Mouse (Mus musculus) myocyte (in vitro differentiated cells): Measurements from ENCODE around the gene Gm14214. TPM values are rescaled to one million over a fixed set of nuclear protein-coding genes. Genes with fewer than 3 reads are reported as not detected.

Source experiments
- H3K27me3 ChIP-seq: one replicate; pipeline ENCODE4 v1.6.1; 2011; ENCODE audit not compliant: control insufficient read depth, insufficient read depth, insufficient read length
- H3K36me3 ChIP-seq: one replicate; pipeline ENCODE4 v1.6.1; 2011; ENCODE audit not compliant: control insufficient read depth, insufficient read depth
- H3K4me2 ChIP-seq: one replicate; pipeline ENCODE4 v1.6.1; 2011; ENCODE audit warnings: low read depth, control low read depth
- H3K4me3 ChIP-seq: one replicate; pipeline ENCODE4 v1.5.1; 2011; ENCODE audit warnings: mild to moderate bottlenecking, control low read depth, moderate library complexity
- H3K79me2 ChIP-seq: one replicate; pipeline ENCODE4 v1.6.1; 2011; ENCODE audit not compliant: control insufficient read depth, insufficient read depth
- H3ac ChIP-seq: one replicate; pipeline ENCODE4 v1.6.1; 2011; ENCODE audit not compliant: control insufficient read depth, insufficient read length
- CEBPB ChIP-seq: IDR thresholded peaks from 2 replicates; pipeline ENCODE4 v1.6.1; 2011; ENCODE audit warnings: mild to moderate bottlenecking, moderate library complexity; ENCODE audit not compliant: poor library complexity, insufficient read depth, severe bottlenecking
- E2F4 ChIP-seq: IDR thresholded peaks from one replicate; pipeline ENCODE4 v1.6.1; 2011; ENCODE audit warnings: mild to moderate bottlenecking, control low read depth, moderate library complexity; ENCODE audit not compliant: insufficient read depth
- MAX ChIP-seq: IDR thresholded peaks from one replicate; pipeline ENCODE4 v1.6.1; 2011; ENCODE audit warnings: low read depth, mild to moderate bottlenecking, control low read depth
- MYOD1 ChIP-seq, 3 experiments: IDR thresholded peaks; one replicate each; pipeline ENCODE4 v1.6.1; 2011; ENCODE audit warnings: control low read depth in 2 of 3, low read depth in 2 of 3, mild to moderate bottlenecking in 2 of 3, moderate library complexity in 1 of 3; ENCODE audit not compliant: insufficient read length in 2 of 3, control insufficient read depth in 1 of 3
- MYOG ChIP-seq, 3 experiments: IDR thresholded peaks; one replicate each; pipeline ENCODE4 v1.6.1; 2011; ENCODE audit warnings: control low read depth in 2 of 3, low read depth in 2 of 3, mild to moderate bottlenecking in 2 of 3; ENCODE audit not compliant: insufficient read length in 2 of 3, control insufficient read depth in 1 of 3, insufficient read depth in 1 of 3
- POLR2A ChIP-seq: IDR thresholded peaks from one replicate; pipeline ENCODE4 v1.6.1; 2011; ENCODE audit warnings: low read depth, mild to moderate bottlenecking, control low read depth, moderate library complexity; ENCODE audit not compliant: insufficient read length
- POLR2AphosphoS2 ChIP-seq: IDR thresholded peaks from one replicate; pipeline ENCODE4 v1.6.1; 2011; ENCODE audit warnings: low read depth, control low read depth; ENCODE audit not compliant: insufficient read length
- REST ChIP-seq: IDR thresholded peaks from one replicate; pipeline ENCODE4 v1.6.1; 2011; ENCODE audit warnings: mild to moderate bottlenecking, control low read depth, moderate library complexity; ENCODE audit not compliant: insufficient read depth, insufficient read length
- SRF ChIP-seq: IDR thresholded peaks from one replicate; pipeline ENCODE4 v1.6.1; 2011; ENCODE audit warnings: low read depth; ENCODE audit not compliant: control insufficient read depth, insufficient read length
- TCF12 ChIP-seq: IDR thresholded peaks from one replicate; pipeline ENCODE4 v1.6.1; 2011; ENCODE audit warnings: mild to moderate bottlenecking, control low read depth; ENCODE audit not compliant: poor library complexity, insufficient read depth, severe bottlenecking
- TCF3 ChIP-seq: IDR thresholded peaks from one replicate; pipeline ENCODE4 v1.6.1; 2011; ENCODE audit warnings: low read depth, control low read depth; ENCODE audit not compliant: insufficient read length
- USF1 ChIP-seq: IDR thresholded peaks from one replicate; pipeline ENCODE4 v1.6.1; 2011; ENCODE audit warnings: low read depth, mild to moderate bottlenecking, control low read depth, moderate library complexity
- polyA plus RNA-seq: library from polyadenylated mRNA; unstranded; fragments of >200 nt; fragmentation: generic; extraction: Trizol; gene quantifications from one replicate; pipeline ENCODE4 v1.2.1, GENCODE M21; 2012; ENCODE audit warnings: missing spikeins

Gene Gm14214
- polyA plus RNA-seq, 1 experiment = not detected

DNA sequence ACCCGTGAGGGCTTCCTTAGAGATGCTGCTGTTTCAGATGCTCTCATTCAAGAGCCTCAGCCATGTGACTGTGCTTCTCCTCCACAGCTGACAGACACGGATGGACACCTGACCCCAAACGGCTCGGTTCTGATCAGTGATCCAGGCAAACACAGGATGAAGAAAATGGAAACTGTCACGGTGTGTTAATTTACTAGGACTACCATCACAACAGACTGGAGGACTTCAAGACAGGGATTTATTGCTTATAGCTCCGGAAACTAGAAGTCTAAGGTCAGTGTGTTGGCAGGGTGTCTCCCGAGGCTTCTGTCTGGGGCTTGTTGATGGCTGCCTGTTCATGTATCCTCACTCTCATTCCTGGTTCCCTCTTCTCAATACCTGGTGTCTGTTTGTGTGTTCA, 34.4 kb downstream of the Gm14214 start:
- no peak overlapping the region for H3ac ChIP-seq
- H3K79me2 ChIP-seq = no peaks in the 10 kb centered on the region
- H3K4me2 ChIP-seq = no peak overlapping the region
- TF ChIP-seq TCF3 = no peak
- TF ChIP-seq CEBPB = no peak
- no peak for TF ChIP-seq POLR2A
- no peak for TF ChIP-seq TCF12
- no peak for TF ChIP-seq E2F4
- TF ChIP-seq REST = no peak
- no peak for TF ChIP-seq POLR2AphosphoS2
- no peak for TF ChIP-seq MYOD1 (IDR thresholded peaks at IDR 0.05; ENCODE audit: control insufficient read depth in 1 of 3, insufficient read length in 2 of 3, low read depth in 2 of 3)
- TF ChIP-seq MAX = no peak
- no peak for TF ChIP-seq USF1
- TF ChIP-seq MYOG (IDR thresholded peaks at IDR 0.05; ENCODE audit: control insufficient read depth in 1 of 3, insufficient read depth in 1 of 3, insufficient read length in 2 of 3, low read depth in 2 of 3) = no peak
- no peak for TF ChIP-seq SRF
- no peaks in the 10 kb centered on the region for H3K36me3 ChIP-seq
- no peak overlapping the region for H3K4me3 ChIP-seq
- H3K27me3 ChIP-seq = no peaks in the 10 kb centered on the region

GRCm38 (mm10) chr2:154734977-154735376, 34.9 kb downstream of the Gm14214 start:
- Histone ChIP-seq H3K79me2 (no peaks in the 10 kb centered on the region), H3K36me3 (no peaks in the 10 kb centered on the region), H3K4me2 (no peak overlapping the region), H3K4me3 (no peak overlapping the region), H3K27me3 (no peaks in the 10 kb centered on the region), H3ac (no peak overlapping the region)
- TF ChIP-seq SRF (no peak), MYOD1 (IDR thresholded peaks at IDR 0.05; ENCODE audit: control insufficient read depth in 1 of 3, insufficient read length in 2 of 3, low read depth in 2 of 3) (no peak), USF1 (no peak), MAX (no peak), POLR2A (no peak), E2F4 (no peak), POLR2AphosphoS2 (no peak), REST (no peak), MYOG (IDR thresholded peaks at IDR 0.05; ENCODE audit: control insufficient read depth in 1 of 3, insufficient read depth in 1 of 3, insufficient read length in 2 of 3, low read depth in 2 of 3) (no peak), TCF12 (no peak), CEBPB (no peak), TCF3 (no peak)

- TF ChIP-seq USF1 (peak; percentile 37), POLR2AphosphoS2 (no peak), MYOD1 (IDR thresholded peaks at IDR 0.05; ENCODE audit: control insufficient read depth in 1 of 3, insufficient read length in 2 of 3, low read depth in 2 of 3) (no peak), POLR2A (no peak), MAX (no peak), MYOG (IDR thresholded peaks at IDR 0.05; ENCODE audit: control insufficient read depth in 1 of 3, insufficient read depth in 1 of 3, insufficient read length in 2 of 3, low read depth in 2 of 3) (no peak), TCF3 (no peak), REST (no peak), TCF12 (no peak), E2F4 (no peak), SRF (no peak), CEBPB (peak; percentile 45; the same call in 1 of the 2 replicates)
- H3K4me2 ChIP-seq = peak overlapping the region; percentile 67
- no peaks in the 10 kb centered on the region for H3K27me3 ChIP-seq
- no peaks in the 10 kb centered on the region for H3K79me2 ChIP-seq
- no peaks in the 10 kb centered on the region for H3K36me3 ChIP-seq
- H3ac ChIP-seq = no peak overlapping the region
- H3K4me3 ChIP-seq = no peak overlapping the region
Measured at GRCm38 (mm10) chr2:154732503-154733141, 37.2 kb downstream of the Gm14214 start.

GRCm38 (mm10) chr2:154731916-154732315, 37.9 kb downstream of the Gm14214 start:
- no peaks in the 10 kb centered on the region for H3K79me2 ChIP-seq
- H3K27me3 ChIP-seq = no peaks in the 10 kb centered on the region
- no peaks in the 10 kb centered on the region for H3K36me3 ChIP-seq
- peak overlapping the region; percentile 67 for H3K4me2 ChIP-seq
- H3K4me3 ChIP-seq = no peak overlapping the region
- no peak overlapping the region for H3ac ChIP-seq
- TF ChIP-seq MYOD1 (IDR thresholded peaks at IDR 0.05; ENCODE audit: control insufficient read depth in 1 of 3, insufficient read length in 2 of 3, low read depth in 2 of 3) (peak in 1 of 3 experiments; percentile 14), REST (no peak)

- TF ChIP-seq POLR2A (no peak), POLR2AphosphoS2 (no peak), USF1 (no peak), CEBPB (no peak)
- Histone ChIP-seq H3K4me3 (no peak overlapping the region), H3K4me2 (no peak overlapping the region), H3K27me3 (no peaks in the 10 kb centered on the region), H3K79me2 (no peaks in the 10 kb centered on the region), H3ac (no peak overlapping the region), H3K36me3 (no peaks in the 10 kb centered on the region)
Measured at GRCm38 (mm10) chr2:154730841-154731240, 39.0 kb downstream of the Gm14214 start.
